Mouse (Mus musculus) left cerebral cortex, adult 11 months (tissue): ENCODE measurements around the gene Gpx6.

Source experiments
- DNase-seq: peaks from one replicate; pipeline ENCODE4 v3.0.0; 2022; ENCODE audit warnings: low spot score

The Gpx6 gene

GRCm38 (mm10) chr13:21323405-21323804 is 11.5 kb downstream of the Gpx6 start:
- no peak for DNase-seq

GRCm38 (mm10) chr13:21326191-21326590 is 14.3 kb downstream of the Gpx6 start:
- DNase-seq, result no peak

- DNase-seq, result peak; percentile 53
Observed at GRCm38 (mm10) chr13:21326657-21327211, 14.8 kb downstream of the Gpx6 start.

GRCm38 (mm10) chr13:21327424-21327823 is 15.5 kb downstream of the Gpx6 start:
- DNase-seq, result no peak

GRCm38 (mm10) chr13:21346610-21347009 is 34.7 kb downstream of the Gpx6 start, which contains the start of gene Olfr1367:
Gene Olfr1367, plus strand, starts transcription at chr13:21346910.
- DNase-seq, result no peak

- DNase-seq, result no peak
Observed at GRCm38 (mm10) chr13:21350593-21350992, 38.7 kb downstream of the Gpx6 start.

GRCm38 (mm10) chr13:21362621-21363248 is 50.8 kb downstream of the Gpx6 start, which contains the start of gene Zscan12:
Gene Zscan12, plus strand, starts transcription at chr13:21362820.
- peak; percentile 77 for DNase-seq

- DNase-seq, result no peak
Observed at GRCm38 (mm10) chr13:21363719-21364118, 51.8 kb downstream of the Gpx6 start.

GRCm38 (mm10) chr13:21366635-21367034 is 54.7 kb downstream of the Gpx6 start:
- no peak for DNase-seq
